Mouse (Mus musculus): Measurements from ENCODE around the gene Prss21.
"Not testable (repeated sequence)": the region's sequence is repeated elsewhere in the genome, so short reads cannot be mapped to it uniquely, and the experiment has no call there.

Prss21 gene

DNA sequence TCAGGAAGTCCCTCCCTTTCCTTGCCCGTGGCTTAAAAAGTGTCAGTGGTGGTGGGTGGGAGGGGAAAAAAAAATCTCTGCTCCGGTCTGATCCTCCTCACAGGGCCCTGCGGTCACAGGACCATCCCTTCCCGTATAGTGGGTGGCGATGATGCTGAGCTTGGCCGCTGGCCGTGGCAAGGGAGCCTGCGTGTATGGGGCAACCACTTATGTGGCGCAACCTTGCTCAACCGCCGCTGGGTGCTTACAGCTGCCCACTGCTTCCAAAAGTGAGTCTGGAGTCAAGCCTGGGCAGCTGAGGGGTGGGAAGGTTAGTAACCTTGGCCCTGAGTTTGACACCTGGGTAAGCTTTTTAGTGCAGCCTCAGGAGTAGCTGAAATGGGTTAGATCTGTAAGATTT, 657 bp downstream of the Prss21 start:
- no peak for DNase-seq

DNA sequence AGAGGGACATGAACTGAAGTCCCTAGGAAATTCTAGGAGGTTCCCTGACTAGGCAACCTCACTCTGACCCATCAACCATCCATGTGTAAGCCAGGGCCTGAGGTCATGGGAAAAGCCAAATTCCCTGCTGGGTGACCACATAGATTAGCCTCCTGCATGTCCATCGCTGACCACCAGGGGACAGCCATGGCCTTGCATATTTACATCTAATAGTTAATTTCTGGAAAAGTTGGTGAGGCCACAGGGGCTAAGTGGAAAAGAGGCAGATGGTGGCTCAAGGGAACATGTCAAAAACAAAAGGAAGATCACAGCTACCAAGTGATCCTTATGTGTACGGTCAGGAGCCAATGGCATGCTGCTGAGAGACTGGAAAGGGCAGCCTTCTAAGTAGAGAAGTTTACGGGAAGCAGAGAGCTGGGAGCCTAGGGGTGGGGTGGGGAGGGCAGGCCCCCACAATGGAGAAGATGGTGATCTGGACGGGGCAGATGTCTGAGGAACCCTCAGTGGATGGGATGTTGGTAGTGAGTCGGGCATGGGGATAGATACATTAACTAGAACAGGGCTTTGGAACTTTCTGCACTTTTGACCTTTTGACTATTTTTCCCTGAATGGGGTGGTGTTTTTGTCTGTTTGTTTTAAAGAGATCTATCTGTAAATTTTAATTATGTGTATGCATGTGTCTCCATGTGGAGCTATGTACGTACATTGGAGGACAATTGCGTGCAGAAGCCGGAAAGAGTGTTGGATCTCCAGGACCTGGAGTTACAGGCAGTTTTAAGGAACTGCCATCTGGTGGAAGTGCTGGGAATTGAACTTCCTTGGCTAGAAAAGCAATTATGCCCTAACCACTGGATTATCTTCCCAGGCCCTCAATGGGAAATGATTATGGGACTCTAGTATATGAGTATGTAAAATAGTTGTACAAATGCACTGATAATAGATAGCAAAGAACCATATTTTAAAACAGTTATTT, 6.3 kb downstream of the Prss21 start:
- DNase-seq: peak; percentile 70

DNA sequence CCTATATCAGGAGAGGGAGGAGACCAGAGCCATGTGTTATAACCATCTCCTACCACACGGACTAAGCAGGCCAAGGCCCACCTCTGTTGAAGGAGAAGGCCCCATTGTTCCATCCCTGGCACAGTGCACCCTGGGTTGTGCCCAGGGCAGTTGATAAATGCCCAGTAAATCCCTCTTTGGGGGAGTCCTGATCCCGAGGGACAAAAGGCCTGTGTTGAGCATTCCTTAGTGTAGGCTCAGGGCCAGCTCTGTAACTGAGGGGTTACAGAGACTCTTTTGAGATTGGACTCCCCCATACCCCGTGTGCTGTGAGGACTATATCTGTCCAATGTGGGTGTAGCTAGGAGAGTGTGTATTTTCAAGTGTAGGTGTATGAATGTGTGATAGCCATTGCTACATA, 8.9 kb downstream of the Prss21 start:
- DNase-seq: no peak

DNA sequence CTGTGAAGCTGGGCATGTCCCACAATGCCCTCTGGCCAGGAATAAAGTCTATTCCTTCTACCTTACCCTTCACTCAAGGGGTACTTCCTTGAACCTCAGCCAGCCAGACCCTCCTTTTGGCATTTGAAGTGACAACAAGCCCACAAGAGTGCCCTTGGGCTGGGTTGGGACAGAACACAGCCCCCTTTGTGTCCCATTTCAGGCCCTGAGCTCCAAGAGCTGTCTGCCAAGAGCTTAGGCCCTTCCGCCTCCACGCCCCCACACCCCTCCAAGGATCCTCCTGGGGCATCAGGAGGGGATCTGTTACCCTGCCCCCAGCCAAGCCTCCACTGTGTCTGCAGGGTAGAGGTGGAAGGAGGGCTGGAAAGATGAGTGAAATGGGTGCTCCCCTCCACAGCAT, 9.3 kb downstream of the Prss21 start:
- DNase-seq: no peak

DNA sequence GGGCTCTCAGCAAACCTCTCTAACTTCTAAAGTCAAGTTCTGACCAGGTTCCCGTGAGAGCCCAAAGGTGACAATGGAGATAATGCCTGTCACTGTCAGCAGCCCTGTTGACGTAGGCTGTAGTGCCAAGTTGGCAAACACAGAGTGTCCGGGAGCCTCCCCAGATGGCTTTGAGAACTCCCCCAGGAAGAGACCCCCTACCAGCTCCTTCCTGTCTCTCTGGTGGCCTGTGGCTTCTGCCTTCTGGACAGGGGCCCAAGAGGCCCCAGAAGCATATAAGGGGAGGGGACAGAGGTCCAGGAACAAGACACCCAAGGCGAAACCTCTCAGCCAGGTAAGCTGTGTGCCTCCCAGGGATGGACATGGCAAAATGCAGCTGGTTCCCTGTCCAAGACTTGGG, 12.7 kb downstream of the Prss21 start, which contains the start of the genes Dcpp1 and Dcpp2:
Gene Dcpp1 (plus strand): TSS at position 301 of the 400 bp plus-strand sequence.
Gene Dcpp2 (plus strand): TSS at position 305 of the 400 bp plus-strand sequence.
- not testable (repeated sequence) for DNase-seq

DNA sequence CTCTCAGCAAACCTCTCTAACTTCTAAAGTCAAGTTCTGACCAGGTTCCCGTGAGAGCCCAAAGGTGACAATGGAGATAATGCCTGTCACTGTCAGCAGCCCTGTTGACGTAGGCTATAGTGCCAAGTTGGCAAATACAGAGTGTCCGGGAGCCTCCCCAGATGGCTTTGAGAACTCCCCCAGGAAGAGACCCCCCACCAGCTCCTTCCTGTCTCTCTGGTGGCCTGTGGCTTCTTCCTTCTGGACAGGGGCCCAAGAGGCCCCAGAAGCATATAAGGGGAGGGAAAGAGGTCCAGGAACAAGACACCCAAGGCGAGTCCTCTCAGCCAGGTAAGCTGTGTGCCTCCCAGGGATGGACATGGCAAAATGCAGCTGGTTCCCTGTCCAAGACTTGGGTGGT, 49.3 kb downstream of the Prss21 start, which contains the start of gene Dcpp3:
Gene Dcpp3 (plus strand): TSS at position 301 of the 400 bp plus-strand sequence.
- DNase-seq: not testable (repeated sequence)
